Mouse (Mus musculus) MEL (cell line): ENCODE measurements around the gene Lin7a.

Experiments used
- MXI1 ChIP-seq: IDR thresholded peaks from 2 replicates; pipeline ENCODE4 v1.6.1; 2011; ENCODE audit warnings: mild to moderate bottlenecking, low read depth, low read length, improper control_type of control experiment
- POLR2A ChIP-seq, 2 experiments: IDR thresholded peaks; 2 replicates each; pipeline ENCODE4 v1.6.1; 2011 to 2012; ENCODE audit warnings: low read length in 2 of 2, mild to moderate bottlenecking in 2 of 2, control low read depth in 1 of 2, improper control_type of control experiment in 1 of 2, low read depth in 1 of 2, moderate library complexity in 1 of 2; ENCODE audit not compliant: control insufficient read depth in 1 of 2, insufficient read depth in 1 of 2, poor library complexity in 1 of 2
- SMC3 ChIP-seq: IDR thresholded peaks from 2 replicates; pipeline ENCODE4 v1.6.1; 2011; ENCODE audit warnings: low read depth, low read length, improper control_type of control experiment
- TAL1 ChIP-seq: IDR thresholded peaks from 2 replicates; pipeline ENCODE4 v1.6.1; 2012; ENCODE audit warnings: mild to moderate bottlenecking, inconsistent platforms, low read length, moderate library complexity, mixed read lengths

DNA sequence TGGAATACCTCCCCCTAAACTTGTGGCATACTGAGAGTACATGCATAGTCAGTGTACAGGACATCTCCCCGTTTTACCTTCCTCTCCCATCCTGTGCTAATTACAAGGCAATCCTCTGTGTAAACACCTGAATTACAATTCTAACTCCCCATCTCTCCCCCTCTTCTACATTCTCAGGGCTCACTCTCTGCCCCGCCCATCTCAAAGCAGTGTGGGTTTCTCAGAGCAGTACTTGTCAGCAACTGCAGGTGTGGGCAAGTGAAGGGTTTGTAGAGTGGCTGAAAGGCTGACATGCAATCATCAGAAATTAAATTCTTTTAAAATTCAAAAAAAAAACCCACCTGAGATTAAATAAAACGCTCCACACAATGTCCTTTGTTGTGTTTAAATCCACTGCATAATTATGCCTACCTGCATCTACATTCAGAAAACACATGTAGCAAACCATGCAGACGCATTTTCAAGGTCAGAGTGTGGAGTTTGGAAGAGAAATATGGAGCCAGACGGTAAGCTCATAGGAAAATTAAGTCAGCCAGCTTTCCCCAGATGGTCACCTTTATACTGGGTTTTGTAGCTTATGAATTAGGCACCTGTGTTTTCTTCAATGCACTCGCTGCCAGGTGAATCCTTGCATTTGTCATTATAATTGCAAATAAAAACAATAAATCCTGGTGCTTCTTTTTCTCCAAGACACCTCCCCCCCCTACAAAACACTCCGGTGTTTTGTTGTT lies 22.6 kb downstream of the Lin7a start:
- TF ChIP-seq POLR2A (IDR thresholded peaks at IDR 0.05; ENCODE audit: control insufficient read depth in 1 of 2, insufficient read depth in 1 of 2, low read depth in 1 of 2, low read length in 2 of 2, poor library complexity in 1 of 2) (no peak), SMC3 (no peak), TAL1 (no peak), MXI1 (no peak)
